Mouse (Mus musculus) cortical plate, adult 2 months (tissue): ENCODE results near the gene Dus3l.

Source experiments
- CTCF ChIP-seq: fragments of 200-500 bp; IDR thresholded peaks from 2 replicates; pipeline ENCODE4 v1.5.1; 2011; ENCODE audit warnings: mild to moderate bottlenecking, control low read depth, low read length; ENCODE audit not compliant: insufficient read depth; ENCODE audit errors: extremely low read depth
- POLR2A ChIP-seq: fragments of 200-500 bp; IDR thresholded peaks from 2 replicates; pipeline ENCODE4 v1.6.1; 2011; ENCODE audit warnings: mild to moderate bottlenecking, low read length, control low read depth; ENCODE audit not compliant: insufficient read depth; ENCODE audit errors: extremely low read depth

- TF ChIP-seq POLR2A (no peak), CTCF (no peak)
These were observed 29.2 kb downstream of the Dus3l start for GRCm38 (mm10) chr17:56793614-56794319.
